Mouse (Mus musculus) MEL (cell line): Measurements from ENCODE around the gene BC025920.

Experiments used
- CTCF ChIP-seq, 3 experiments: IDR thresholded peaks in 2 of 3; conservative IDR thresholded peaks in 1 of 3; 2 replicates each; pipeline ENCODE4 v1.5.1; 2011 to 2012; ENCODE audit warnings: low read length in 3 of 3, low read depth in 2 of 3, mild to moderate bottlenecking in 2 of 3, improper control_type of control experiment in 1 of 3, inconsistent platforms in 1 of 3, mixed read lengths in 1 of 3, moderate library complexity in 1 of 3; ENCODE audit not compliant: control insufficient read depth in 1 of 3, insufficient read depth in 1 of 3, poor library complexity in 1 of 3, severe bottlenecking in 1 of 3
- EP300 ChIP-seq, 2 experiments: IDR thresholded peaks; 2 replicates each; pipeline ENCODE4 v1.6.1; 2011; ENCODE audit warnings: improper control_type of control experiment in 2 of 2, low read length in 2 of 2, low read depth in 1 of 2, mild to moderate bottlenecking in 1 of 2
- GABPA ChIP-seq: IDR thresholded peaks from 2 replicates; pipeline ENCODE4 v1.6.1; 2012; ENCODE audit warnings: low read depth, mild to moderate bottlenecking, inconsistent platforms, low read length, improper control_type of control experiment, moderate library complexity

- TF ChIP-seq GABPA (no peak), CTCF (IDR thresholded peaks at IDR 0.05 in 2 of 3, conservative IDR thresholded peaks at IDR 0.05 in 1 of 3; ENCODE audit: control insufficient read depth in 1 of 3, insufficient read depth in 1 of 3, low read depth in 2 of 3, low read length in 3 of 3, poor library complexity in 1 of 3, severe bottlenecking in 1 of 3) (no peak), EP300 (IDR thresholded peaks at IDR 0.05; ENCODE audit: low read depth in 1 of 2, low read length in 2 of 2) (no peak)
Observed at GRCm38 (mm10) chr10:81605974-81606751, at the start of gene BC025920.
